Mouse (Mus musculus) cerebellum, adult 2 months (tissue): ENCODE results near the gene Phkg1.

ENCODE experiments used
- CTCF ChIP-seq: fragments of 200-500 bp; IDR thresholded peaks from 2 replicates; pipeline ENCODE4 v1.5.1; 2011; ENCODE audit warnings: low read depth, mild to moderate bottlenecking, control low read depth, low read length, moderate library complexity, borderline replicate concordance; ENCODE audit not compliant: insufficient read depth
- POLR2A ChIP-seq: fragments of 200-500 bp; IDR thresholded peaks from 2 replicates; pipeline ENCODE4 v1.6.1; 2011; ENCODE audit warnings: low read length, control low read depth, borderline replicate concordance; ENCODE audit not compliant: insufficient read depth

GRCm38 (mm10) chr5:129918752-129919151 lies 20.4 kb upstream of the Phkg1 start:
- TF ChIP-seq CTCF = no peak
- TF ChIP-seq POLR2A = no peak
